Mouse (Mus musculus) ES-E14 (cell line): ENCODE measurements around the gene Rnf144a. TPM values are rescaled to one million over a fixed set of nuclear protein-coding genes. Genes with fewer than 3 reads are reported as not detected.

Experiments
- DNase-seq: peaks from one replicate; pipeline ENCODE4 v3.0.0-alpha.2; 2013; ENCODE audit warnings: low read depth, low spot score
- H3K27ac ChIP-seq: 2 replicates; pipeline ENCODE4 v1.5.1; 2012; ENCODE audit warnings: low read depth, mild to moderate bottlenecking, low read length, moderate library complexity, mixed read lengths; ENCODE audit not compliant: poor library complexity, insufficient read depth, severe bottlenecking
- H3K36me3 ChIP-seq: 2 replicates; pipeline ENCODE4 v1.6.1; 2012; ENCODE audit warnings: mild to moderate bottlenecking, low read length, moderate library complexity, mixed read lengths; ENCODE audit not compliant: control insufficient read depth, poor library complexity, insufficient read depth, severe bottlenecking
- H3K4me1 ChIP-seq, 2 experiments: fragments of 150-350 bp in 1 of 2; sonication (generic) in 1 of 2; 2 replicates each; pipeline ENCODE4 v1.6.1; 2012; ENCODE audit warnings: low read length in 2 of 2, mild to moderate bottlenecking in 1 of 2, mixed read lengths in 1 of 2; ENCODE audit not compliant: control insufficient read depth in 2 of 2, insufficient read depth in 2 of 2, poor library complexity in 1 of 2
- H3K4me3 ChIP-seq, 2 experiments: fragments of 150-350 bp in 1 of 2; sonication (generic) in 1 of 2; 2 replicates each; pipeline ENCODE4 v1.5.1; 2012; ENCODE audit warnings: low read length in 2 of 2, low read depth in 1 of 2, mild to moderate bottlenecking in 1 of 2, mixed read lengths in 1 of 2; ENCODE audit not compliant: insufficient read depth in 1 of 2, poor library complexity in 1 of 2, severe bottlenecking in 1 of 2
- H3K9ac ChIP-seq: 2 replicates; pipeline ENCODE4 v1.6.1; 2012; ENCODE audit warnings: low read depth, mild to moderate bottlenecking, low read length, mixed read lengths; ENCODE audit not compliant: poor library complexity, insufficient read depth, severe bottlenecking
- H3K9me3 ChIP-seq: fragments of 150-350 bp; sonication (generic); 2 replicates; pipeline ENCODE4 v1.6.1; 2012; ENCODE audit warnings: low read depth, mild to moderate bottlenecking, low read length; ENCODE audit not compliant: control insufficient read depth, insufficient read depth
- CHD2 ChIP-seq: IDR thresholded peaks from 2 replicates; pipeline ENCODE4 v1.6.1; 2014; ENCODE audit warnings: mild to moderate bottlenecking, low read depth, low read length, inconsistent platforms
- HCFC1 ChIP-seq: IDR thresholded peaks from 2 replicates; pipeline ENCODE4 v1.6.1; 2012; ENCODE audit warnings: low read length, inconsistent platforms, borderline replicate concordance; ENCODE audit not compliant: insufficient read depth
- MAFK ChIP-seq: IDR thresholded peaks from 2 replicates; pipeline ENCODE4 v1.6.1; 2014; ENCODE audit warnings: mild to moderate bottlenecking, low read depth, low read length, inconsistent platforms; ENCODE audit not compliant: insufficient read depth
- ZC3H11A ChIP-seq: IDR thresholded peaks from 2 replicates; pipeline ENCODE4 v1.6.1; 2012; ENCODE audit warnings: low read depth, mild to moderate bottlenecking, inconsistent platforms, low read length, borderline replicate concordance
- ZNF384 ChIP-seq: IDR thresholded peaks from 2 replicates; pipeline ENCODE4 v1.6.1; 2012; ENCODE audit warnings: low read depth, low read length, inconsistent platforms
- in situ Hi-C, 2 experiments: fragments of 600-800 bp; cut with MboI; formaldehyde crosslinking; loops; one replicate each; pipeline ENCODE4 v1.15.1; 2025; ENCODE audit warnings: low sequenced_read_pairs in 2 of 2, inconsistent platforms in 1 of 2; ENCODE audit not compliant: unreplicated experiment in 2 of 2
- total RNA-seq: library from RNA; depleted of rRNA; stranded (reverse); fragments of 300-350 nt; gene quantifications from 2 replicates; pipeline ENCODE4 v1.2.3, GENCODE M21; 2012

The Rnf144a gene
- total RNA-seq, 1 experiment, result 1.6 TPM

DNA sequence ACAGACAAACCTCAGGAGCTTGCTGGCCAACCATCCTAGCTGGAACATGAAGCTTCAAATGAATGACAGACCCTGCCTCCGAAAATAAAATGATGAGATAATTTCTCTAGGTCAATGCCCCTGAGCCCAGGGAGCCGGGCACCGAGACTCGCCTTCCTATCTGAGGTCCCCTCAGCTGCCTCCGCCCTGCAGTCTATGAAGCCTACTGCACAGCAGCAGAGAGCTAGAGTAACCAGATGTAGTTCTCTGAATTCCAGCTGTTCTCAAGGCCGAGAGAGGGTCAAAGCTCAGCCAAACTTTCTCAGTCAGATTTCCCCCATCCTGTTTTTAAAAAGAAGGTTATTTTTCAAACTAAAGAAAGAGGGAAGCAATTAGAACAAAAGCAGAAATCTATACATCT lies 29.3 kb downstream of the Rnf144a start:
- Histone ChIP-seq H3K9ac (no peak overlapping the region), H3K4me1 (no peaks in the 10 kb centered on the region), H3K4me3 (no peak overlapping the region), H3K9me3 (no peaks in the 10 kb centered on the region), H3K27ac (no peak overlapping the region), H3K36me3 (no peaks in the 10 kb centered on the region)
- TF ChIP-seq HCFC1, result no peak
- no peak for TF ChIP-seq MAFK
- TF ChIP-seq ZC3H11A, result no peak
- no peak for TF ChIP-seq ZNF384
- no peak for TF ChIP-seq CHD2
- in situ Hi-C loops, result no loop called here
- no peak for DNase-seq

DNA sequence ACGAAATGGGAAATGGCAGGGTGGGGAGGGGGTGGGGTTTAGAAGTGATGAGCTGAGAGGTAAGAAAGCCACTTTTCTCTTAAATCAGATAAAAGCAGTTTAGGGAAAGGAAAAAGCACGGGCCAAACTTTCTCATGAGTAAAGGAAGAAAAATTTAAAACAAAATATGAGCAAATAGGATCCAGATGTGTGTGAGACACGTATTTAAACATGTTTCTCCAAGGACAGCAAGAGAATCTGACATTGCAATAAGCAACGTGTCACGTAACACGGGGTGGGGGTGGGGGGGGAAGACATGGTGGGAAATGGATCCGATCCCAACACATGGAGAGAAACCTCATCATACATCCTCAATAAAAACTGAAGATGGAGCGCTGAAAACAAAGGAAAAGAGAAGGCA lies 33.3 kb downstream of the Rnf144a start:
- Histone ChIP-seq H3K4me3 (no peak overlapping the region), H3K27ac (no peak overlapping the region), H3K4me1 (no peaks in the 10 kb centered on the region), H3K9ac (no peak overlapping the region), H3K9me3 (no peaks in the 10 kb centered on the region), H3K36me3 (no peaks in the 10 kb centered on the region)
- no peak for DNase-seq
- in situ Hi-C loops, result no loop called here
- no peak for TF ChIP-seq ZNF384
- no peak for TF ChIP-seq CHD2
- no peak for TF ChIP-seq MAFK
- no peak for TF ChIP-seq HCFC1
- no peak for TF ChIP-seq ZC3H11A

DNA sequence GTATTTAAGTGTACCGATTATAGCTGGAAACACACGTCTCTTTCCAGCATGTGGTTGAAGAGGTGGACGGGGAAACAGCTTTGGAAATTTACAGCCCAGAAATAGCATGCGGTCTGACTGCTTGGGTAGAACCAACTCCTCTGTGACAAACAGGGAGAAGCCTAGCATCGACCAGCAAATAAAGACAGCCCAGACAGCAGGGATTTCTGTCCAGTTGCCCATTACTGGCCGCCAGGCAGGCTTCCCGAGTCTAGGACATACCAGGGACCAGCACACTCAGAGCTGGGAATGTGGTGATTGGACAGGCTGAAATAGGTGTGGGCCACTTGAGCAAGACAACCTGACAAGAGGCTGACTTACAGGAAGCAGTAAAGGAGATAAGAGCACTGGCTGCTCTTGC lies 35.3 kb downstream of the Rnf144a start:
- Histone ChIP-seq H3K36me3 (no peaks in the 10 kb centered on the region), H3K4me1 (no peaks in the 10 kb centered on the region), H3K4me3 (no peak overlapping the region), H3K27ac (no peak overlapping the region), H3K9me3 (no peaks in the 10 kb centered on the region), H3K9ac (no peak overlapping the region)
- in situ Hi-C loops, result no loop called here
- TF ChIP-seq ZNF384, result no peak
- TF ChIP-seq HCFC1, result no peak
- TF ChIP-seq ZC3H11A, result no peak
- TF ChIP-seq CHD2, result no peak
- no peak for TF ChIP-seq MAFK
- DNase-seq, result no peak

DNA sequence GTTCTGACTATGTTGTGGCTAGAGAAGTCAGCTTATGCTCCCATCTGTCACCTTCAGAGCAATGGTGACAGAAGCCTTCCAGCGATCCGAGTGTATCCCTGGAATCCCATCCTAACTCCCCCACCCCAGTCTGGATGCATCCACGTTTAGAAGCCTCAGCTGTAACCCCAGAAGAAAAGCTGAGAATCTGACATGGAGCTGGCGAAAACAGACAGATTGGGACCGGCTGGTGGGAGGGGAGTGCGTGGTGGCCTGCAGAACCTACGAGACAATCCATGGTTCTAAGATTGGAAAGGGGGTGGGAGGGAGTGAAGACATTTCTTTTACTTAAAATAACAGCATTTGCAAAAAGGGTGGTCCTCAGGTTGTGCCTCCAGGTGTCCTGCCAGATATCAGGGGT lies 37.4 kb downstream of the Rnf144a start:
- DNase-seq, result no peak
- Histone ChIP-seq H3K36me3 (no peaks in the 10 kb centered on the region), H3K27ac (no peak overlapping the region), H3K9me3 (no peaks in the 10 kb centered on the region), H3K4me1 (no peaks in the 10 kb centered on the region), H3K9ac (no peak overlapping the region), H3K4me3 (no peak overlapping the region)
- in situ Hi-C loops, result no loop called here
- TF ChIP-seq HCFC1 (no peak), MAFK (no peak), ZC3H11A (no peak), CHD2 (no peak), ZNF384 (no peak)

DNA sequence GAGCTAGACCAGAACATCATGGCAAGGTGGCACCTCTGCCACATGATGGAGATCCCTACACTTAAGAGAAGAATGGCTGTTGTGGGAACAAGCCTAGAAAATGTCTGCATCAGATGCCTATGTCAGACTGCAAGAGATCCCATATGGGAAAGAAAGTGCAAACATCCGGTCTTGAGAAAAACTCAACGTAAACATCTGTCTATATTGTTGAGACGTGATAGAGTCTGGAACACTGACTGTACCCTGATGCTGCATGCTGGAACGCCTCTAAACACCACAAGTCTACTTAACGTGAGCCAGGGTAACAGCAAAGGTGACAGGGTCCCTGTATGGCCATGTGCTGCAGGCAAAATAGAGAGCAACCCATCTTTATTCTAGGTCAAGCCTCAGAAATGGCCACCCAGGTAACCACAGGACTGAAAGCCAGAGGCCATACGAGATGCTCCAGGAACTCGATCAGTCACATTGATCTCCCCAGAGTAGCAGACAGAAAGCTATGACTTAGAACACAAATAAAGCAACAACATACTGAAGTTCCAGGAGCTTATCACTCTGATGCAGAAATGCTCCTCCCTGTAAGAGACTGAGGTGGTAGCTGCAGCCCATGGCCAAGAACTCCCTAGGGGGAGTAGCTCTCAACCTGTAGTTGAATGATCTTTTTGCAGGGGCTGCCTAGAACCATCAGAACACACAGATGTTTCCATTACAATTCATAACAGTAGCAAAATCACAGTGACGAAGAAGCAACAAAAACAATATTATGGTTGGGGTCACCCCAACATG lies 38.3 kb downstream of the Rnf144a start:
- no peak overlapping the region for H3K27ac ChIP-seq
- no peak for DNase-seq
- no peak for TF ChIP-seq MAFK
- no peak for TF ChIP-seq HCFC1
- TF ChIP-seq CHD2, result no peak
- TF ChIP-seq ZC3H11A, result no peak
- no peak for TF ChIP-seq ZNF384
- H3K36me3 ChIP-seq, result no peaks in the 10 kb centered on the region
- no peaks in the 10 kb centered on the region for H3K4me1 ChIP-seq
- H3K9ac ChIP-seq, result no peak overlapping the region
- no peaks in the 10 kb centered on the region for H3K9me3 ChIP-seq
- H3K4me3 ChIP-seq, result no peak overlapping the region
- in situ Hi-C loops, result no loop called here
